In the genomic region with DNA sequence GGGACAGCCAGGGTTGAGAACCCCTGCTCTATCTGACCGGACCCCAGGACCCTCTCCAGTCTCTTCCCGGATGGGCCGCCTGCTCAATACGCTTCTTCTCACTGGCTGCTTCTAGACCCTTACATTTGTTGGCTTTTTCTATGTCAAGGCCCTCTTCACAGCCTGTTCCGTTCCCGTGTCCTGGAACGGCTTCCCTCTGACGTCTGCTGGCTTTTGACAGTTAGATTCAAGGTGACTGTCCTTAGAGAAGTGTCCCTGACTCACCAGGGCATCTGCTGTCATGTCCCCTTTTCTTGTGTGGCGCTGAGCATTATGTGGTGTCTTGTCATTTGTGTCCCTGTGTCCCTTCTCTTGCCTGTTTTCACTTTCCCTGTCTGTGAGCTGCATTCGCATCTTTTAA, we compare ENCODE assay signal across 27 mouse cellular contexts.
DNase-seq lines count a peak whose midpoint lies in the region; ATAC-seq and TF ChIP-seq lines count a peak whose summit lies in the region.
"Had no signal": no experiment of that assay in that cellular context is flagged by ENCODE, and none has a peak within 500 bp of the region (broad histone marks: within the 10 kb centered on the region; RNA-seq: fewer than 3 reads in every experiment).

No protein-coding gene starts in this region.

- no peaks in the 10 kb centered on the region for H3K36me3 ChIP-seq in midbrain, embryonic 11.5 days (ENCODE audit: control insufficient read depth, insufficient read depth, low read length)
- no peaks in the 10 kb centered on the region for H3K36me3 ChIP-seq in midbrain, postnatal 0 days (ENCODE audit: insufficient read depth, low read length)
- H3K36me3 ChIP-seq in kidney, adult 2 months (ENCODE audit: control insufficient read depth, insufficient read depth, low read length), result peaks cover 3% of the 10 kb centered on the region
- H3K36me3 ChIP-seq: embryonic facial prominence, embryonic 10.5 days; embryonic facial prominence, embryonic 13.5 days; forebrain, embryonic 12.5 days; forebrain, embryonic 15.5 days; heart, embryonic 15.5 days; hindbrain, embryonic 10.5 days; intestine, embryonic 15.5 days had no signal

- no peak for TF ChIP-seq POLR2A in kidney, adult 2 months (IDR thresholded peaks at IDR 0.05; ENCODE audit: low read depth, low read length)

- H3K4me3 ChIP-seq in midbrain, embryonic 11.5 days (ENCODE audit: low read depth, low read length), result no peak overlapping the region
- H3K4me3 ChIP-seq in midbrain, postnatal 0 days (ENCODE audit: low read depth, low read length), result no peak overlapping the region
- no peak overlapping the region for H3K4me3 ChIP-seq in kidney, adult 2 months (ENCODE audit: insufficient read depth, low read depth, low read length)
- H3K4me3 ChIP-seq: embryonic facial prominence, embryonic 10.5 days; embryonic facial prominence, embryonic 13.5 days; erythroblast, embryonic 14.5 days; forebrain, embryonic 12.5 days; forebrain, embryonic 15.5 days; heart, embryonic 12.5 days; heart, embryonic 15.5 days; hindbrain, embryonic 10.5 days; hindbrain, embryonic 13.5 days; intestine, embryonic 15.5 days had no signal

- DNase-seq in midbrain, embryonic 11.5 days (ENCODE audit: low spot score, missing footprints), result peak; percentile 33
- no peak for DNase-seq in midbrain, postnatal 0 days (ENCODE audit: low spot score)
- peak; percentile 62 for DNase-seq in adrenal gland, postnatal 10 days
- DNase-seq in adrenal gland, postnatal 36 days, result peak; percentile 62 to 71
- DNase-seq in cerebellum, adult 8-10 months, result no peak
- no peak for DNase-seq in kidney, adult 2 months
- DNase-seq: cerebellum, adult 11 months; cerebellum, adult 2 months; cerebellum, postnatal 10 days; cerebellum, postnatal 36 days; embryo, embryonic 11 days; gastrocnemius, postnatal 25 days; heart, adult 18-20 months; heart, postnatal 10 days; heart, postnatal 36 days had no signal

- no peak for TF ChIP-seq CTCF in midbrain, postnatal 0 days (IDR thresholded peaks at IDR 0.05)
- TF ChIP-seq CTCF in kidney, adult 2 months (conservative IDR thresholded peaks at IDR 0.05; ENCODE audit: insufficient read depth, insufficient read length, low read depth, low read length), result no peak

- 96% methylated on average over 10 of the region's 10 CpGs for WGBS in midbrain, embryonic 11.5 days
- 96% methylated on average over 10 of the region's 10 CpGs for WGBS in midbrain, postnatal 0 days
- 96% methylated on average over 10 of the region's 10 CpGs for WGBS in kidney, adult 2 months

- no peak for ATAC-seq in midbrain, embryonic 11.5 days (ENCODE audit: low FRiP score)
- no peak for ATAC-seq in midbrain, postnatal 0 days (ENCODE audit: low FRiP score)
- ATAC-seq: activated CD4-positive, CD25-positive, alpha-beta regulatory T cell, adult 4 months; forebrain, embryonic 15.5 days; hindbrain, embryonic 16.5 days; intestine, embryonic 15.5 days had no signal

- H3K4me1 ChIP-seq in midbrain, embryonic 11.5 days (ENCODE audit: control insufficient read depth, insufficient read depth, low read length), result no peaks in the 10 kb centered on the region
- no peaks in the 10 kb centered on the region for H3K4me1 ChIP-seq in midbrain, postnatal 0 days (ENCODE audit: insufficient read depth, low read length)
- H3K4me1 ChIP-seq in kidney, adult 2 months (ENCODE audit: control insufficient read depth, insufficient read depth, low read length), result no peaks in the 10 kb centered on the region
- H3K4me1 ChIP-seq: forebrain, embryonic 12.5 days; forebrain, embryonic 15.5 days; heart, embryonic 12.5 days; heart, embryonic 15.5 days; hindbrain, embryonic 10.5 days; hindbrain, embryonic 13.5 days; intestine, embryonic 15.5 days had no signal

- no peak overlapping the region for H3K4me2 ChIP-seq in midbrain, embryonic 11.5 days
- no peak overlapping the region for H3K4me2 ChIP-seq in midbrain, postnatal 0 days (ENCODE audit: low read depth, low read length, poor library complexity, severe bottlenecking)
- H3K4me2 ChIP-seq: embryonic facial prominence, embryonic 13.5 days; forebrain, embryonic 12.5 days; forebrain, embryonic 15.5 days; heart, embryonic 12.5 days; heart, embryonic 15.5 days; hindbrain, embryonic 13.5 days; intestine, embryonic 15.5 days had no signal

- H3K9me3 ChIP-seq in midbrain, embryonic 11.5 days (ENCODE audit: control insufficient read depth, low read length), result no peaks in the 10 kb centered on the region
- no peaks in the 10 kb centered on the region for H3K9me3 ChIP-seq in midbrain, postnatal 0 days (ENCODE audit: low read length)
- H3K9me3 ChIP-seq: embryonic facial prominence, embryonic 10.5 days; embryonic facial prominence, embryonic 13.5 days; forebrain, embryonic 12.5 days; forebrain, embryonic 15.5 days; heart, embryonic 12.5 days; heart, embryonic 15.5 days; hindbrain, embryonic 10.5 days; hindbrain, embryonic 13.5 days; intestine, embryonic 15.5 days had no signal

- no peak overlapping the region for H3K9ac ChIP-seq in midbrain, embryonic 11.5 days (ENCODE audit: low read length)
- H3K9ac ChIP-seq in midbrain, postnatal 0 days (replicated peaks; ENCODE audit: low read length, poor library complexity, severe bottlenecking), result no peak overlapping the region
- H3K9ac ChIP-seq: embryonic facial prominence, embryonic 13.5 days; forebrain, embryonic 12.5 days; forebrain, embryonic 15.5 days; heart, embryonic 12.5 days; heart, embryonic 15.5 days; hindbrain, embryonic 13.5 days; intestine, embryonic 15.5 days had no signal

- no peaks in the 10 kb centered on the region for H3K27me3 ChIP-seq in midbrain, embryonic 11.5 days (ENCODE audit: control insufficient read depth, insufficient read depth, low read length)
- no peaks in the 10 kb centered on the region for H3K27me3 ChIP-seq in midbrain, postnatal 0 days (ENCODE audit: insufficient read depth, low read length)
- no peaks in the 10 kb centered on the region for H3K27me3 ChIP-seq in kidney, adult 2 months (replicated peaks; ENCODE audit: control insufficient read depth, insufficient read depth, low read length)
- H3K27me3 ChIP-seq: embryonic facial prominence, embryonic 13.5 days; forebrain, embryonic 12.5 days; forebrain, embryonic 15.5 days; heart, embryonic 12.5 days; heart, embryonic 15.5 days; hindbrain, embryonic 13.5 days; intestine, embryonic 15.5 days had no signal

- no peak overlapping the region for H3K27ac ChIP-seq in midbrain, embryonic 11.5 days (ENCODE audit: low read depth, low read length)
- no peak overlapping the region for H3K27ac ChIP-seq in midbrain, postnatal 0 days (ENCODE audit: low read depth, low read length)
- H3K27ac ChIP-seq in kidney, adult 2 months (ENCODE audit: insufficient read depth, low read depth, low read length), result no peak overlapping the region
- H3K27ac ChIP-seq: embryonic facial prominence, embryonic 10.5 days; embryonic facial prominence, embryonic 13.5 days; forebrain, embryonic 12.5 days; forebrain, embryonic 15.5 days; heart, embryonic 15.5 days; hindbrain, embryonic 10.5 days; hindbrain, embryonic 13.5 days; intestine, embryonic 15.5 days had no signal

Comparison
In these comparisons a context has a peak if more than half of its experiments do, and no peak if none do; other contexts are left out.
1. DNase-seq: peak in midbrain, embryonic 11.5 days (single experiment), adrenal gland, postnatal 10 days (single experiment) and adrenal gland, postnatal 36 days (2 of 2); none in midbrain, postnatal 0 days (single experiment), cerebellum, adult 8-10 months (single experiment) and kidney, adult 2 months (single experiment).